Mouse (Mus musculus) kidney, adult 8-10 months (tissue): ENCODE measurements around the gene Slc16a4.
"Not testable (repeated sequence)": the region's sequence is repeated elsewhere in the genome, so short reads cannot be mapped to it uniquely, and the experiment has no call there.

Source experiments
- DNase-seq, 2 experiments: peaks; one replicate each; pipeline ENCODE4 v3.0.0; 2022

The Slc16a4 gene

GRCm38 (mm10) chr3:107296917-107297316 is 5.9 kb downstream of the Slc16a4 start:
- not testable (repeated sequence) for DNase-seq

GRCm38 (mm10) chr3:107317338-107317737 is 26.3 kb downstream of the Slc16a4 start:
- DNase-seq, result no peak

DNA sequence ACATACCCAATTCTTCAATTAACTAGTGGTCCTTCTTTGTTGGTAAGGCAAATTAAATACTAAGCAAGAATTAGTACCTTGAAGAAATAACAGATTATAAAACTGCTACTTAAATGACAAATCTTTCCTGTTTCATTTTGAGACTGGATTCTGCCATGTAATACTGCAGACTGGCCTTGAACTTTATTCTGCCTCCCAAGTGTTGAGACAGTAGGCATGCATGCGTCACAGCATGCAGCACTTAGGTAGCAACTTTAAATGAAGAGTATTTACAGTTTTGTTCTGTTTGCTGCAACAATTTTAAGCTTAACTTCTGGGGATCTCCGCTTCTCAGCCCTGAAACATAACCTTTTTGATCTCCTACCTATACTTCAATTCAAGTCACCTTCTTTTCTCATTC is 30.1 kb downstream of the Slc16a4 start:
- DNase-seq, result no peak

- peak; percentile 38 to 41 for DNase-seq
Observed at GRCm38 (mm10) chr3:107321776-107322175, 30.7 kb downstream of the Slc16a4 start.

GRCm38 (mm10) chr3:107326442-107326841 is 35.4 kb downstream of the Slc16a4 start:
- no peak for DNase-seq

DNA sequence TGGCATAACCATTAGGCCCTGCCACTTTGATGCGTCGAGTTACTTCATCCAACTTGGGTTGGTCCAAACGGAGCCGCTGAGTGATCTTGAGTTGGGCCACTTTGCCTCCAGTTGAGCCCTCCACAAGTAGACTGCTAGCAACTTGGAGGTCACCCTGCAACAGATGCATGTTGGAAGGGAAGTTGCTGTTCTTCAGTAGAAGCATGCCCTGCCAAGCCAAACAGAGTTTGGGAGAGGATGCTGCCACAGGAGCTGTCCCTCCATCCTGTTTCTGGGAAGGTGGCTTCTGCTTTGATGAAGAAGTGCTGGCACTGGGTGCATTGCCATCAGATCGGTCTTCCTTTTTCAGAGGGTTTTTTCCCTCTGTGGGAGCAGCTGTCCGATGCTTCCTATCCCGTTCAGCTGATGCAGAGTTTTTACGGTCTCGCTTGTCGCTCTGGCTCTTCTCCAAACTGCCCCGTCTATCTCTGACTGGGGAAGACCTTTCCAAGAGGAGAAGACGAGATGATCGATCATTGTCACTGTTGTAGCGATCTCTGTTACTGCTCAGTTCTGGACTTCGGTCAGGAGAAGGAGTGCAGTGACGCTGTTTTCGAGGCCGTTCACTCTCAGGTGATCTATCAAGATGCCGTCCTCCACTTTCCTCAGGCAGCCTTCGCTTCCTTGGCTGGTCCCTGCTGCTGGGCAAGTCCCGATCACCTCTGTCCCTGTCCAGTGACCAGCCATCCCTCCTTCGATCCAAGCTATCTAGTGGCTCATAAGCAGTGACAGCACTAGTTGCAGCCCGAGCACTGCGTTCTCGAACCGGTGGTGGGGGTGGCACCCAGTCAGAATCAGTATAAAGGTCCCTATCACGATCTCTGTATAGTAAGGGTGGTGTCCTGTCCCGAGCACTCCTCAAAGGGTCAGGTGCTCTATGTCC is 39.7 kb downstream of the Slc16a4 start:
- peak in 1 of 2 experiments; percentile 31 for DNase-seq

GRCm38 (mm10) chr3:107331746-107332126 is 40.7 kb downstream of the Slc16a4 start:
- DNase-seq, result peak in 1 of 2 experiments; percentile 13

DNA sequence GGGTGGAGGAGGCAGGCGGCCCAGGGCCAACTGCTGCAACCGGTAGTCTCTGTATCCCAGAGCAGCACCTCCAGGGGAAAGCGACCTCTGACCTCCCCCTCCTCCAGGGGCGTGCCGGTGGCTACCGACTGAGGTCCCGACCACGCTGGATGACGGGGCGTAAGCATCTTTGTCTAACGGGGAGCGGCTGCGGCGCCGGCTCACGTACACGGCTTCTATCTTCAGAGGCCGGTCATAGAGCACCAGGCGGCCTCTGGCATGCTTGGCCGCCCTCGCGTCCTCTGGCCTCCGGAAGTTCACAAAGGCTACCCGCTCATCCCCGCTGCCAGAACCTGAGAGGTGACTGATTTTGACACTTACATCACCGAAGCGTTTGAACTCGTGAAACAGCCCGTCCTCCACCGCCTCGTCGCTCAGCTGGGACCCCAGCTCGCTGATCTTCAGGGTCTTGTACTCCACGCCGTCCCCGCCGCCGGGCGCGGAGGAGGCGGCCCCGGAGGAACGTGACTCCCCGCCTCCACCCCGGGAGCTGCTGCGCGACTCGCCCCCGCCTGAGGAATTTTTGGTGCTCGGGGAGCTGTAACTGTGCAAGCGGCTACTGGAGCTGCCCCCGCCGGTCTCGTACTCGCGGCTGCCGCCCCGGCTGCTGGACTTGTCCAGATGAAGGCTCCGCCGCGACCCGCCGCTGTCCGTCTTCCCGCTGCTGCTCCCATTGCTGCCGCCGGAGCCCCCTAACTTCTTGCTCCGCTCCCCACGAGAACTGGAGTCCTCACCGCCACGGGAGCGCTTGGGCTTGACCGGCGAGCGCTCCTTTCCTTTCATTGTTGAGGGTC is 41.3 kb downstream of the Slc16a4 start:
- peak; percentile 71 to 74 for DNase-seq

- DNase-seq, result peak; percentile 98 to 99
Observed at GRCm38 (mm10) chr3:107332960-107333380, 41.9 kb downstream of the Slc16a4 start.

DNA sequence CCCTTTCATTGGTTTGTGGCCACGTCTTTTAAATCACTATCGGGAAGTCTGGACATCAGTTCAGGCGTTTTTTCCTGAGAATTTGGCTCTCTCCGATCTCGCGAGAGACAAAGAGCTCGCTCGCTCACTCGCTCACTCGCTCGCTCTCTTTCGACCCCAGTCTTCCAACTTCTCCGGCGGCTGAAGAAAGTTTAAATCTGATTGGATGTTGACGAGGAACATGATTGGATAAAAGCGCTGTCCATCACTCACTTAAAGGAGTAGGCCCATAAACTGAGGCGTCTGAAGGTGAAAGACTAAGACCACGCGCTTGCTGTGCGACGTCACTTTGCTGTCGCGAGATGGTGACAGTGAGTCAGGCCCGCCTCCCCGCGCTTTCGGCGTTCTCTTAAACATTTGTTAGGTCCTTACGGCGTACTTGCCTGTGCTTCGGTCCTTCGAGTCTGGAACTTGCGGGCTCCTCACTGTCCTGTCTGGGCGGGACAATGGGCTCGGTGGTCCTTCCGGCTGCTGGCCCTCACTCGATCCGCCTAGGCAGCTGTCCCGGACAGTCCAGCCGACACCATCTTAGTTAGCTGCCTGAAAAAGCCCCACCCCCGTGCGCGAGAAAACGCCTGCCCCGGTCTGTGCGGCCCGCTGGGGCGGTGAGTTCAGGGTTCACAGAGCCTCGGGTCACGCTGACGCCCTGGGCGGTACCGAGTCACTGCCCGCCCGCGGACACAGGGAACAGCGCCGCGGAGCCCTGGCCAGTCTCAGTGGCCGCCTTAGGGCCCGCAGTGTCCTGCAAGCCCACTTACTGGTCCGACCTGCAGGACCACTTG is 42.6 kb downstream of the Slc16a4 start, which contains the start of gene Rbm15:
Gene Rbm15 (minus strand): TSS at position 293 of the 821 bp plus-strand sequence.
- peak; percentile 97 to 99 for DNase-seq

GRCm38 (mm10) chr3:107334202-107334934 is 43.3 kb downstream of the Slc16a4 start:
- DNase-seq, result peak in 1 of 2 experiments; percentile 19

GRCm38 (mm10) chr3:107343971-107344370 is 52.9 kb downstream of the Slc16a4 start:
- no peak for DNase-seq

GRCm38 (mm10) chr3:107345033-107345725 is 54.1 kb downstream of the Slc16a4 start:
- no peak for DNase-seq

- DNase-seq, result no peak
Observed at GRCm38 (mm10) chr3:107349006-107349405, 58.0 kb downstream of the Slc16a4 start.

DNA sequence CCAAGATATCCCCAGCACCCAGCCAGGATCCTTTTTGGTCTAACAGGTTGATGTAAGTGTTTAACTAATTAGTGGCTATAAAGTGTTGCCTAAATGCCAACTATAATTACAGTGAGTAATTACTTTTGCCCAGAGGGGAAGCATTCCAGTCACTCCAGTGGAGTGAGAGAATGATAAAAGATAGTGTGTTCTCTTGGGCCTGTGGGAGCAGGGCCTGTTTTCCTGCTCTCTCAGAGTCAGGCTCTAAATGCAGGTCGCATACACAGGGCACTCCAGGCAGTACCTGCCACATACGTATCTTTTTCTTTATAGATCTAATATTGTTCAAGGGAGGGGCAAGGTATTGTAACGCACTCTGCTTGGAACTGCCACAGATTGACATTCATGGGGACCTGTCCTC is 60.7 kb downstream of the Slc16a4 start:
- no peak for DNase-seq

DNA sequence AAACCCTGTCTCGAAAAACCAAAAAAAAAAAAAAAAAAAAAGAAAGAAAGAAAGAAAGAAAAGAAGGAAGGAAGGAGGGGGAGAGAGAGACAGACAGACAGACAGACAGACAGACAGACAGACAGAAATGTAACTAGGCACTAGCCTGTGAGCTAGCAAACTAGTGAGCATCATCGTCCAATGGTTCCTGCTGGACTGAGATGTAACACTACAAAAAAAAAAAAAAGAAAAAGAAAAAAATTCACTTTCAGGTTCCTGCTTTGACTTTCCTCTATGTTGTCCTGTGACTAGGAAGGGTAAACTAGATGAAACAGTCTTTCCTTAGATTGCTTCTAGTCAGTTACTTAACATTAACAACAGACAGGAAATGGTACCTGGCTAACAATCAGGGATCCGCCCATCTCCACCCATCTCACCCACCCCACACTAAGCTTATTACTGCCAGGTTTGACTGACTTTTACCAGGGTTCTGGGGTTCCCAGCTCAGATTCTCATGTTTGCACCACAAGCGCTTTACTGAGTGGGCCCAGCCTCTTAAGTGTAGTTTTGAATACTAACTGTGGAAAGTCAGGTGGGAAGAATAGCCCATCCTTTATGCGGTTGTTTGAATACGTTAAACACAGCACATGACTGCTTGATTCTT is 64.7 kb downstream of the Slc16a4 start:
- no peak for DNase-seq

GRCm38 (mm10) chr3:107356964-107357441 is 66.0 kb downstream of the Slc16a4 start:
- DNase-seq, result peak; percentile 72 to 80

DNA sequence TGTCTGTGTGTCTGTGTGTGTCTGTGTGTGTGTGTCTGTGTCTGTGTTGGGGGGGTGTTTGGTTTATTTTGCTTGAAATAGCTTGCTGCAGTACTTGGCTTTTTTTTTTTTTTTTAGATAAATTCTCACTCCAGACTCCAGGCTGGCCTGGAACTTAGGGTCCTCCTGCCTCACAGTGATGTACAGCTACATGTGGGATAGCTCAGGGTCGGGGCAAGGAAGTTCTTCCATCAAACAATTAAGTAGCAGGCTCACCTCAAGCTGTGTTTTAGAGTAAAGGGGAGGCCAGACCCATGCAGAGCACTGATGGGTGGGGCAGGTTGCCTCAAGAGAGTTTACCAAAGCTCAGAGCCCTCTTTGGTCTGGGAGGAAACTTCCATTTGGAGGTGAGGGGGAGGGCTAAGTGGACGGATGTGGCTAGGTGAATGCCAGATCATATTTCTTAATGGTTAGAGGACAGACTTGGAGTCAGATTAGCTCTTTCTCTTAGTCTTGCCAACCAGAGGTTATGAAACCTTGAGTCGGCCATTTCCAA is 66.7 kb downstream of the Slc16a4 start:
- no peak for DNase-seq

- no peak for DNase-seq
Observed at GRCm38 (mm10) chr3:107360341-107360740, 69.3 kb downstream of the Slc16a4 start.
